Mouse (Mus musculus) c-Kit-negative CD71-positive TER-119-positive erythroid progenitor cells, embryonic 14.5 days (primary cell): ENCODE data around the gene Olfr392.

Experiments
- DNase-seq: peaks from one replicate; pipeline ENCODE4 v3.0.0-alpha.2; 2013; ENCODE audit warnings: low read depth, low spot score

Olfr392 gene

GRCm38 (mm10) chr11:73816949-73817348 lies at the start of gene Olfr392:
Gene Olfr392 (minus strand): TSS chr11:73817049.
- DNase-seq, result no peak

GRCm38 (mm10) chr11:73851354-73851753 lies 34.5 kb upstream of the Olfr392 start, which contains the start of gene Olfr393:
Gene Olfr393 (minus strand): TSS chr11:73851454.
- DNase-seq, result no peak

- no peak for DNase-seq
Observed at GRCm38 (mm10) chr11:73802952-73803351, 13.9 kb downstream of the Olfr392 start, which contains the start of gene Olfr391-ps. Gene Olfr391-ps (minus strand): TSS chr11:73803052.

- no peak for DNase-seq
Observed at GRCm38 (mm10) chr11:73782664-73783063, 34.2 kb downstream of the Olfr392 start, which contains the start of gene Olfr390. Gene Olfr390 (plus strand): TSS chr11:73782964.

GRCm38 (mm10) chr11:73780613-73781012 lies 36.2 kb downstream of the Olfr392 start, which contains the start of gene Olfr389:
Gene Olfr389 (minus strand): TSS chr11:73780713.
- no peak for DNase-seq
